Mouse (Mus musculus): Measurements from ENCODE around the gene Srsf5.
A peak's percentile ranks its signal among the peaks of the same experiment; 100 is the strongest.
"Not testable (repeated sequence)": the region's sequence is repeated elsewhere in the genome, so short reads cannot be mapped to it uniquely, and the experiment has no call there.

Gene Srsf5

GRCm38 (mm10) chr12:80949603-80950002 lies 4.3 kb downstream of the Srsf5 start:
- not testable (repeated sequence) for DNase-seq

DNA sequence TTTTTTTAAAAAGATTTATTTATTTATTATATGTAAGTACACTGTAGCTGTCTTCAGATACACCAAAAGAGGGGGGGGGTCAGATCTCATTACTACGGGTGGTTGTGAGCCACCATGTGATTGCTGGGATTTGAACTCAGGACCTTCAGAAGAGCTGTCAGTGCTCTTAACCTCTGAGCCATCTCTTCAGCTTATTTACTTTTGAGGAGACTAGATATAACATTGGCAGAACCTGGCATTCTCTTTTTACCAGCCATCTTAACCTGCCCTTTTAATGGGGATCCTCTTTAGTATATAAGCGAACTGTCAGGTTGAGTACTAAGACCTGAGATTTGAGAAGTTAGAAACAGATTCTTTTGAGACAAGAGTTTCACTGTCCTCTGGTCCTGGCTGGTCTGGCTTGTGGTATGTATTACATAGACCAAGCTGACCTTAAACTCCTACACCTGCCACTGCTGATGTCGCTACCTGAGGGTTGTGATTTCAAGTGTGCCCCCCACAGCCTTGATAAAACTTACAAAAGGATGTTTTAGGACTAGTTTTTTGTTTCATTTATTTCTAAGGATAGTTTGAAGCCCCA lies 6.4 kb downstream of the Srsf5 start:
- DNase-seq, result no peak

DNA sequence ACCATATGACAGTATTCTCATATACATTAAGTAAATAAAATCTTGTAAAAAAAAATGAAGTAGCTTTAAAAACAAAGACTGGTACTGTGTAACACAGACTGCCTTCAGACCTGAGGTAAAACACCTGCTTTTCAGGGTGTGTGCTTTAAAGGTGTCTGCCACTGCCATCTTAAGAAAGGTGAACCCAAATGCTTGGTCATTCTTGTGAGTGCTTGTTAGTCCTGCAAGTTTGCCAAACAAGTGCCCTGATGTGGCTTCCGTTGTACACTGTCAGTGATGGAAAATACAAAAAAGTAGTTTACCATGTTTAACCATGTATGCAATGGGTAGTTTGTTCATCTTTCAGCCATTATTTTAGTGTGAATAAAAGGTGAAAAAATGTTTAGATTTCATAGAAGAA lies 7.2 kb downstream of the Srsf5 start:
- DNase-seq, result no peak

- no peak for DNase-seq
Observed at GRCm38 (mm10) chr12:80956039-80956438, 10.7 kb downstream of the Srsf5 start.

DNA sequence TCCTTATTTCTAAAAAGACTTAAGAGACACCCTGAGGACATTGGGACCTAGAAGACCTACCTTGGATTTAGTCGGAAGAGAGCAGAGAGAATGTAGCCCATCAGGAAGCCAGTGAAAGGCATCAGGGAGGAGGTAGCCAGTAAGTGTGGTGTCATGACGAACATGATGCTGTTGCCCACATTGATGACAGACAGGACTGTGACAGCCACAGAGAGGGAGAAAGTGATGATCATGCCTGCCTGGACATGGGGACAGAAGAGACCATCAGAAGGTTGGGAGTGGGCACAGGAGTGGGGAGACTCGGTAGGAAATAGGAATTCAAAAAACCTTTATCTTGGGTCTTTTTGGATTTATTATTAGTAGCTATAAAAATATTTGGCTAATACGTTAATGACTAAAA lies 12.7 kb downstream of the Srsf5 start:
- no peak for DNase-seq

GRCm38 (mm10) chr12:80962566-80962965 lies 17.3 kb downstream of the Srsf5 start:
- DNase-seq, result no peak

- DNase-seq, result no peak
Observed at GRCm38 (mm10) chr12:80966059-80966838, 20.9 kb downstream of the Srsf5 start.

DNA sequence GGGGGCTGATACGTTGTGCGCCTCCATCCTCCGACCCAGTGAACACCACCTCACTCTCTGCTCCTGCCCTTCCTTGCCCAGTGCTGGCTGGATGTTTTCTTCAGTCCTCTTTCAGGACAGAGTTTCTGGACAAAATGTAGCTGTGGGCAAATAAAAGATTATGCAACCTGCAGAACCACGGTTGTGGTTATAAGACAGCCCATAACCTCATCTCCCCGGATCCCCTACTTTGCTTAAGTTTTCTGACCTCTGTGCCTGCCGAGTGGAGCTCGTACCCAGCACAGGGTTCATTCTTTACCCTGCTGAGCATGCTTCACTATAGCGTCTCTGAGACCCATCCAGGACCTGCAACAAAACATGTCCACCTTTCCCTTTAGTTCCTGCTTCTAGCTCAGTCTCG lies 22.6 kb downstream of the Srsf5 start:
- no peak for DNase-seq

DNA sequence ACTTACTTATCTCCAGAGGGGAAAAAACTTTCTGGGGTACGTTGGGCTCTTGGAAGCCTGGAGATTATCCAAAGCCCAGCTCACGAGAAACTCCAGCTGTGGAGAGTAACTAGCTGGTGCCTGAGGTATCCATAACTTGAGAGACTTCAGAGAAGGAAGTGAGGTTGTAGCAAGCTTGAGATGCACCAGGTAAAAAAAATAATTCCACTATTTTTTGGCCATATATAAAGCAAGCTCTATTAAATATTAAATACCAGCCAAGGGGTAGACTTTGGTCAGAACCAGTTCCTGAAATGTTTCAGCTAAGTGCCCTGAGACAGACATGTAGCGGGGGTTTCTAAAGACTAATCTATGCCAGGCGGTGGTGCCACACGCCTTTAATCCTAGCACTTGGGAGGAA lies 23.3 kb downstream of the Srsf5 start, which contains the start of gene Slc10a1:
Gene Slc10a1, minus strand, starts transcription at position 101 of the 400 bp plus-strand sequence.
- DNase-seq, result no peak

DNA sequence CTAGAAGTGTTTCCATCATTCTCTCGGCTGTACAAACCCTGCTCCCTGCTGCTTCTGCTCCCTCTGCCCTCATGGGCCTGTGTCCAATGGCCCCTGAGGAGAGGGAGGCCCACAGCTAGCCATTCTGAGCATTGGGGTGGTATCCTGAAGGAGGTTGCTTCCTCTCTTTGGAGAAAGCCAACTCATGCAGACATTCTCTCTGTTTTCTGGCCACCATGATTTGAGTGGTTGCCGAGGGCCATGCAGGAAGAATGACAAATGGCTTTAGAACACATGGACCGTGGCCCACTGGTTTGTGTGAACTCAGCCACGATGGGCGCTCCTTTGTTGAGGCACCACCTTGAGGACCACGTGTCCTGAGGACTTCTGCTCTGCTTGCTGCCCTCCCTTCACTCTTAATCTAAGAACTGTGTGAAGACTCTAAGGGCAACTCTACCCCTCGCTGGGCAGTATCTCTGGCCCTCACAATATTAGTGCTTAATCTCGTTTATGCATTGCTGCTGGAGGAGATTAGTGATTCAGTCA lies 24.9 kb downstream of the Srsf5 start:
- no peak for DNase-seq

GRCm38 (mm10) chr12:80971756-80972155 lies 26.5 kb downstream of the Srsf5 start:
- DNase-seq, result no peak

DNA sequence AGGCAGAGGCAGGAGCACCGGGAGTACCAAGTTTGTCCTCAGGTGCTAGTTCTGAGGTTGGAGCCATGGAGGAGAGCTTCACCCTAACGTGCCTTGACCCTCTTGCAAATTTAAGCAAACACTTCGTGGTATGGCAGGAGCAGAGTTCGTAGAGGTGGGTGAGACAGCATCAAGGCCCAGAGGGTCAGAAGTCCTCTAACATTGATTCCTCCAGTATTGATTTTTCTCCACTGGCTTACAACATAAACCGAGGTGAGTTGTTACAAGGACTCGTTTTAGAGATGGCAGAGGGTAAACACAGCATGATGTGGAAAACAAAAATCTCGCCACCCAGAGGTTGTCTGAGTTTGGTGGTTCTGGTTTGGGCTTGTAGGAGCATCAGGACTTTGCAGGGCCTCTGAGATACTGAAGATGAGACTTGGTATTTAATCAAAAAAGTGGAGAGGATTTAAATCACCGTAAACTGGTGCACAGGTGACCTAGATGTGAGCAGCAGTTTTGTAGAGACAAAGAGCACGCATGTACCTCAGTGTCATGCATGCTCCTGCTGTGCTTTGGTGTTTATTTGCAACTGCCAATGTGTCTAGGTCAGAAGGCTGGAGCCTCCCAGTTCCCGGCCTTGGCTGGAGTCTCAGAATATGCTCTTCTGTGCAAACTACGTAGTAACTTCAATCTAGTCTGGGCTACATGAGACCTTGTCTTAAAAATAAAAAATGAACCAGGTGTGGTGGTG lies 30.8 kb downstream of the Srsf5 start:
- DNase-seq, result no peak

GRCm38 (mm10) chr12:80982326-80982725 lies 37.0 kb downstream of the Srsf5 start:
- DNase-seq, result peak; percentile 87 to 91

- peak; percentile 71 to 75 for DNase-seq
Observed at GRCm38 (mm10) chr12:80983695-80984094, 38.4 kb downstream of the Srsf5 start.

DNA sequence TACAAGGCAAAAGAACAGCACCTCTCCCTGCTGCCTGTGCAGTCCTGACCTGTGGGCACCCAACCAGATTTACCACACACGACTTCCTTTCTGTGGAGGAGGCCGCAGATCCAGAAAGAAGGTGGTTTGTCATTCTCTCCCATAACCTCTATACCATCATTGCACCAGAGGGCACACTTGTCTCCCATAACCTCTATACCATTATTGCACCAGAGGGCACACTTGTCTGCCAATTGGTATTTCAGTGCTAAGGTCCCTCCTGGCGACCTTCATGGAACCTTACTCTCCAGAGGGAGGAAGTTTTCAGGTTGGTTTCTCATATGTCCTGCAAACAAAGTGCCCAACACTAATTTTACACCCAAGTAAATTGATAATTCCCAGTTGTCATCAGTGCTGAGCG lies 41.3 kb downstream of the Srsf5 start:
- DNase-seq, result no peak

DNA sequence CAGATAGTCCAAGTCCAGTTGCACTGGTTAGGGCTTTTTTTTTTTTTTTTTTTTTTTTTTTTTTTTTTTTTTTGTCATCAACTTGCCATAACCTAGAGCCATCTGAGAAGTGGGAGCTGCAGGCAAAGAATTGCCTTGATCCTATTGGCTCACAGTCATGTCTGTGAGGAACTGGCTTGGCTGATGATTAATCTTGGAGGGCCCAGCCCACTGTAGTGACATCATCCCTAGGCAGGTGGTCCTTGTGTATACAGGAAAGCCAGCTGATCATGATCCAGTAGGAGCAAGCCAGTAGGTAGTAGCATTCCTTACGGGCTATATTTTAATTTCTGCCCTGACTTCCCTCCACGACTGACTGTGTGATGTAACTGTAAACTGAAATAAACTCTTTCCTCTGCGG lies 43.0 kb downstream of the Srsf5 start:
- DNase-seq, result no peak

- no peak for DNase-seq
Observed at GRCm38 (mm10) chr12:80990901-80991445, 45.7 kb downstream of the Srsf5 start.

- no peak for DNase-seq
Observed at GRCm38 (mm10) chr12:80991806-80992205, 46.5 kb downstream of the Srsf5 start.

- DNase-seq, result peak; percentile 31
Observed at GRCm38 (mm10) chr12:80992540-80993122, 47.3 kb downstream of the Srsf5 start.

- no peak for DNase-seq
Observed at GRCm38 (mm10) chr12:80993773-80994172, 48.5 kb downstream of the Srsf5 start.

GRCm38 (mm10) chr12:80995326-80995725 lies 50.0 kb downstream of the Srsf5 start:
- DNase-seq, result no peak

- no peak for DNase-seq
Observed at GRCm38 (mm10) chr12:80997652-80998051, 52.3 kb downstream of the Srsf5 start.
